Mouse (Mus musculus): ENCODE results near the gene Ak6. TPM values are rescaled to one million over a fixed set of nuclear protein-coding genes. Genes with fewer than 3 reads are reported as not detected.

Gene Ak6
- polyA plus RNA-seq (2014; fragmentation: Nextera tagmentation; extraction: Ambion mirVana) = 355 and 359 TPM in 2 replicates

- Histone ChIP-seq H3K4me3 (ENCODE audit: low read depth, low read length) (peak within 1 kb of the TSS; percentile 90), H3K4me2 (peak within 1 kb of the TSS; percentile 89), H3K9ac (ENCODE audit: low read length) (peak within 1 kb of the TSS; percentile 79), H3K27me3 (ENCODE audit: control insufficient read depth, insufficient read depth, low read length) (no peaks in the 10 kb centered on the region), H3K4me1 (ENCODE audit: control insufficient read depth, insufficient read depth, low read length) (peaks cover 7% of the 10 kb centered on the region), H3K9me3 (ENCODE audit: control insufficient read depth, low read length) (no peaks in the 10 kb centered on the region), H3K36me3 (ENCODE audit: control insufficient read depth, insufficient read depth, low read length) (0 out of 2 replicates have a peak, but pooled peaks cover 2% of the 10 kb centered on the region), H3K27ac (ENCODE audit: low read depth, low read length) (peak within 1 kb of the TSS; percentile 85)
- ATAC-seq (ENCODE audit: low FRiP score) = peak; percentile 99
- peak; percentile 100 for DNase-seq (ENCODE audit: low spot score, missing footprints)
- WGBS = under 1% methylated on average over 66 of the region's 73 CpGs
Observed at GRCm38 (mm10) chr13:100650550-100651438, at the start of gene Ak6, which contains the start of gene Rad17. Gene Ak6 (plus strand): TSS chr13:100650979. Gene Rad17 (minus strand): TSS chr13:100651051.

GRCm38 (mm10) chr13:100601034-100601433, 49.7 kb upstream of the Ak6 start:
- Histone ChIP-seq H3K27me3 (ENCODE audit: control insufficient read depth, insufficient read depth, low read length) (no peaks in the 10 kb centered on the region), H3K4me1 (ENCODE audit: control insufficient read depth, insufficient read depth, low read length) (no peaks in the 10 kb centered on the region), H3K4me3 (ENCODE audit: low read depth, low read length) (no peak overlapping the region), H3K9me3 (ENCODE audit: control insufficient read depth, low read length) (no peaks in the 10 kb centered on the region), H3K36me3 (ENCODE audit: control insufficient read depth, insufficient read depth, low read length) (no peaks in the 10 kb centered on the region), H3K9ac (ENCODE audit: low read length) (no peak overlapping the region), H3K27ac (ENCODE audit: low read depth, low read length) (no peak overlapping the region), H3K4me2 (no peak overlapping the region)
- 77% methylated on average over 8 of the region's 8 CpGs for WGBS
- DNase-seq (ENCODE audit: low spot score, missing footprints) (no peak), ATAC-seq (ENCODE audit: low FRiP score) (no peak)

GRCm38 (mm10) chr13:100602239-100602902, 48.4 kb upstream of the Ak6 start:
- 62% methylated on average over 5 of the region's 5 CpGs for whole genome bisulfite sequencing
- Histone ChIP-seq H3K27me3 (ENCODE audit: control insufficient read depth, insufficient read depth, low read length) (no peaks in the 10 kb centered on the region), H3K4me1 (ENCODE audit: control insufficient read depth, insufficient read depth, low read length) (no peaks in the 10 kb centered on the region), H3K9ac (ENCODE audit: low read length) (no peak overlapping the region), H3K36me3 (ENCODE audit: control insufficient read depth, insufficient read depth, low read length) (no peaks in the 10 kb centered on the region), H3K27ac (ENCODE audit: low read depth, low read length) (no peak overlapping the region), H3K4me3 (ENCODE audit: low read depth, low read length) (no peak overlapping the region), H3K4me2 (no peak overlapping the region), H3K9me3 (ENCODE audit: control insufficient read depth, low read length) (no peaks in the 10 kb centered on the region)
- DNase-seq (ENCODE audit: low spot score, missing footprints) = no peak
- no peak for ATAC-seq (ENCODE audit: low FRiP score)

- 82% methylated on average over 10 of the region's 10 CpGs for WGBS
- H3K36me3 ChIP-seq (ENCODE audit: control insufficient read depth, insufficient read depth, low read length) = no peaks in the 10 kb centered on the region
- no peaks in the 10 kb centered on the region for H3K27me3 ChIP-seq (ENCODE audit: control insufficient read depth, insufficient read depth, low read length)
- H3K27ac ChIP-seq (ENCODE audit: low read depth, low read length) = no peak overlapping the region
- DNase-seq (ENCODE audit: low spot score, missing footprints) = no peak
- no peaks in the 10 kb centered on the region; the same call in 1 of the 2 replicates for H3K9me3 ChIP-seq (ENCODE audit: control insufficient read depth, low read length)
- no peaks in the 10 kb centered on the region for H3K4me1 ChIP-seq (ENCODE audit: control insufficient read depth, insufficient read depth, low read length)
- H3K9ac ChIP-seq (ENCODE audit: low read length) = no peak overlapping the region
- no peak overlapping the region for H3K4me2 ChIP-seq
- no peak for ATAC-seq (ENCODE audit: low FRiP score)
- no peak overlapping the region for H3K4me3 ChIP-seq (ENCODE audit: low read depth, low read length)
Observed at GRCm38 (mm10) chr13:100603031-100603737, 47.6 kb upstream of the Ak6 start.

GRCm38 (mm10) chr13:100603738-100604095, 47.1 kb upstream of the Ak6 start:
- Histone ChIP-seq H3K27ac (ENCODE audit: low read depth, low read length) (no peak overlapping the region), H3K4me3 (ENCODE audit: low read depth, low read length) (no peak overlapping the region), H3K4me2 (no peak overlapping the region), H3K36me3 (ENCODE audit: control insufficient read depth, insufficient read depth, low read length) (no peaks in the 10 kb centered on the region), H3K9ac (ENCODE audit: low read length) (no peak overlapping the region), H3K9me3 (ENCODE audit: control insufficient read depth, low read length) (no peaks in the 10 kb centered on the region; the same call in 1 of the 2 replicates), H3K27me3 (ENCODE audit: control insufficient read depth, insufficient read depth, low read length) (no peaks in the 10 kb centered on the region), H3K4me1 (ENCODE audit: control insufficient read depth, insufficient read depth, low read length) (no peaks in the 10 kb centered on the region)
- ATAC-seq (ENCODE audit: low FRiP score) (no peak), DNase-seq (ENCODE audit: low spot score, missing footprints) (no peak)
- WGBS = 88% methylated on average over 11 of the region's 11 CpGs

GRCm38 (mm10) chr13:100605845-100606244, 44.9 kb upstream of the Ak6 start:
- Histone ChIP-seq H3K4me2 (no peak overlapping the region), H3K36me3 (ENCODE audit: control insufficient read depth, insufficient read depth, low read length) (no peaks in the 10 kb centered on the region), H3K9ac (ENCODE audit: low read length) (no peak overlapping the region), H3K27me3 (ENCODE audit: control insufficient read depth, insufficient read depth, low read length) (no peaks in the 10 kb centered on the region), H3K4me1 (ENCODE audit: control insufficient read depth, insufficient read depth, low read length) (no peaks in the 10 kb centered on the region), H3K27ac (ENCODE audit: low read depth, low read length) (no peak overlapping the region), H3K4me3 (ENCODE audit: low read depth, low read length) (no peak overlapping the region), H3K9me3 (ENCODE audit: control insufficient read depth, low read length) (no peaks in the 10 kb centered on the region; the same call in 1 of the 2 replicates)
- no peak for ATAC-seq (ENCODE audit: low FRiP score)
- WGBS = 72% methylated on average over 1 of the region's 1 CpGs
- no peak for DNase-seq (ENCODE audit: low spot score, missing footprints)

- DNase-seq (ENCODE audit: low spot score, missing footprints) = no peak
- no peaks in the 10 kb centered on the region for H3K4me1 ChIP-seq (ENCODE audit: control insufficient read depth, insufficient read depth, low read length)
- ATAC-seq (ENCODE audit: low FRiP score) = no peak
Observed at GRCm38 (mm10) chr13:100607756-100608155, 43.0 kb upstream of the Ak6 start.

GRCm38 (mm10) chr13:100611266-100611665, 39.5 kb upstream of the Ak6 start:
- WGBS = 94% methylated on average over 13 of the region's 13 CpGs
- no peaks in the 10 kb centered on the region for H3K36me3 ChIP-seq (ENCODE audit: control insufficient read depth, insufficient read depth, low read length)
- no peak overlapping the region for H3K4me3 ChIP-seq (ENCODE audit: low read depth, low read length)
- H3K4me2 ChIP-seq = no peak overlapping the region
- no peaks in the 10 kb centered on the region; the same call in 1 of the 2 replicates for H3K4me1 ChIP-seq (ENCODE audit: control insufficient read depth, insufficient read depth, low read length)
- no peak overlapping the region for H3K27ac ChIP-seq (ENCODE audit: low read depth, low read length)
- H3K27me3 ChIP-seq (ENCODE audit: control insufficient read depth, insufficient read depth, low read length) = peaks cover 4% of the 10 kb centered on the region; the same call in 1 of the 2 replicates
- H3K9ac ChIP-seq (ENCODE audit: low read length) = no peak overlapping the region
- DNase-seq (ENCODE audit: low spot score, missing footprints) = no peak
- H3K9me3 ChIP-seq (ENCODE audit: control insufficient read depth, low read length) = no peaks in the 10 kb centered on the region; the same call in 1 of the 2 replicates
- no peak for ATAC-seq (ENCODE audit: low FRiP score)

More at GRCm38 (mm10) chr13:100607756-100608155, 43.0 kb upstream of the Ak6 start:
- no peak overlapping the region for H3K4me2 ChIP-seq
- no peaks in the 10 kb centered on the region for H3K36me3 ChIP-seq (ENCODE audit: control insufficient read depth, insufficient read depth, low read length)
- H3K9me3 ChIP-seq (ENCODE audit: control insufficient read depth, low read length) = no peaks in the 10 kb centered on the region; the same call in 1 of the 2 replicates
- 85% methylated on average over 8 of the region's 8 CpGs for WGBS
- H3K9ac ChIP-seq (ENCODE audit: low read length) = no peak overlapping the region
- no peaks in the 10 kb centered on the region for H3K27me3 ChIP-seq (ENCODE audit: control insufficient read depth, insufficient read depth, low read length)
- H3K4me3 ChIP-seq (ENCODE audit: low read depth, low read length) = no peak overlapping the region
- H3K27ac ChIP-seq (ENCODE audit: low read depth, low read length) = no peak overlapping the region
